Mouse (Mus musculus) natural killer cell, adult 2 months (primary cell): Measurements from ENCODE around the gene Hrk.

Source experiments
- DNase-seq, 2 experiments: peaks; one replicate each; pipeline ENCODE4 v3.0.0; 2022; ENCODE audit warnings: low spot score in 2 of 2

The Hrk gene

GRCm38 (mm10) chr5:118160691-118161090 is 3.8 kb upstream of the Hrk start:
- DNase-seq = no peak

- no peak for DNase-seq
These were observed 1.0 kb downstream of the Hrk start for GRCm38 (mm10) chr5:118165462-118165861.

- no peak for DNase-seq
These were observed 3.1 kb downstream of the Hrk start for GRCm38 (mm10) chr5:118167561-118167995.

- DNase-seq = no peak
These were observed 5.1 kb downstream of the Hrk start for GRCm38 (mm10) chr5:118169222-118170221.

- peak in 1 of 2 experiments; percentile 21 for DNase-seq
These were observed 6.6 kb downstream of the Hrk start for GRCm38 (mm10) chr5:118170888-118171529.

GRCm38 (mm10) chr5:118171665-118172064 is 7.2 kb downstream of the Hrk start:
- DNase-seq = no peak

- no peak for DNase-seq
These were observed 7.8 kb downstream of the Hrk start for GRCm38 (mm10) chr5:118172078-118172723.

- no peak for DNase-seq
These were observed 10.0 kb downstream of the Hrk start for GRCm38 (mm10) chr5:118174310-118175009.

- DNase-seq = no peak
These were observed 10.7 kb downstream of the Hrk start for GRCm38 (mm10) chr5:118175137-118175536.

GRCm38 (mm10) chr5:118177640-118178039 is 13.2 kb downstream of the Hrk start:
- DNase-seq = no peak

GRCm38 (mm10) chr5:118186903-118187633 is 22.6 kb downstream of the Hrk start:
- no peak for DNase-seq

- no peak for DNase-seq
These were observed 23.9 kb downstream of the Hrk start for GRCm38 (mm10) chr5:118188356-118188755.

- DNase-seq = no peak
These were observed 26.0 kb downstream of the Hrk start for GRCm38 (mm10) chr5:118190491-118190890.

GRCm38 (mm10) chr5:118192221-118192620 is 27.8 kb downstream of the Hrk start:
- no peak for DNase-seq

GRCm38 (mm10) chr5:118197421-118197820 is 33.0 kb downstream of the Hrk start:
- DNase-seq = no peak

GRCm38 (mm10) chr5:118199670-118200069 is 35.2 kb downstream of the Hrk start:
- no peak for DNase-seq

- no peak for DNase-seq
These were observed 40.4 kb downstream of the Hrk start for GRCm38 (mm10) chr5:118204675-118205440.

- no peak for DNase-seq
These were observed 41.4 kb downstream of the Hrk start for GRCm38 (mm10) chr5:118205852-118206251.

GRCm38 (mm10) chr5:118214012-118214411 is 49.6 kb downstream of the Hrk start:
- DNase-seq = no peak
